Mouse (Mus musculus) large intestine, adult 2 months (tissue): ENCODE measurements around the gene Brca2. TPM values are rescaled to one million over a fixed set of nuclear protein-coding genes. Genes with fewer than 3 reads are reported as not detected.

Source experiments
- DNase-seq: peaks from one replicate; pipeline ENCODE4 v3.0.0-alpha.2; 2012; ENCODE audit warnings: low read depth, low spot score
- WGBS: fragments of 180-500 bp; shearing (Covaris S2); methylation state at CpG from one replicate; pipeline ENCODE4 v1.1.7; 2018; 5-methylcytosine and 5-hydroxymethylcytosine counted together
- polyA plus RNA-seq: library from polyadenylated mRNA; depleted of rRNA; stranded (reverse); fragments of >200 nt; gene quantifications from 2 replicates; pipeline ENCODE4 v1.2.3, GENCODE M21; 2012

Brca2 gene
- polyA plus RNA-seq, 1 experiment, result 2.8 TPM

DNA sequence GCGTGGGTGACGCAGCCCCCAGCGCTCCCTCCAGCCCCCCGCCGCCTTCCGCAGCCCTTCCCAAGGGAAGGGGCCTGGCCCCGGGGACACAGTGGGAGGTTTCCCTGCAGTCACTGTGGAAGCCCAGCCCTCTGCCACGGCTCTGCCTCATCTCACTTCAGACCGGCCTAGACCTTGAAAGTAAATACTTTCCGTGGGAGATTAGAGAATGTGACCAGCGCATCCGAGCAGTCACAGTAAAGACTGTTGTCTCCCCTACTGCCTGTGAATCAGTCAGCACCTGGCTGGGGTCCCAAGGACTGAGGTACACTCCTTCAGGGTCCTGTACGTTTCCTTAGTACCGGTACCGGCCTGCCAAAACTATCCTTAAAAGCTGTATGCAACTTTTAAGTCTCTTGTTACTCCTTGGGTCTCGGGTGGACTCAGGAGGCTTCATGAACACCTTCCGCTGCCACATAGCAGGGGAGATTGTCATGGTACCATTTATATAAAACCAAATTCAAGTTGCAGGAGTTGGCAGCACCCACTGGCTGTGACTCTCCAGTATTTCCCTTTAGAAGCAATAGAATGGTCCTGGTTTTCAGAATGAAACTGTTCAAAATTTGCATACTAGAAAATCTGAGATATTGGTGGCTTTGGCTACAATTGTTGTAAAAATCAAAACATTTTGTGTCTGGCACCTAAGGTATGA is 72.4 kb downstream of the Brca2 start:
- WGBS, result 14% methylated on average over 17 of the region's 17 CpGs
- DNase-seq, result no peak

DNA sequence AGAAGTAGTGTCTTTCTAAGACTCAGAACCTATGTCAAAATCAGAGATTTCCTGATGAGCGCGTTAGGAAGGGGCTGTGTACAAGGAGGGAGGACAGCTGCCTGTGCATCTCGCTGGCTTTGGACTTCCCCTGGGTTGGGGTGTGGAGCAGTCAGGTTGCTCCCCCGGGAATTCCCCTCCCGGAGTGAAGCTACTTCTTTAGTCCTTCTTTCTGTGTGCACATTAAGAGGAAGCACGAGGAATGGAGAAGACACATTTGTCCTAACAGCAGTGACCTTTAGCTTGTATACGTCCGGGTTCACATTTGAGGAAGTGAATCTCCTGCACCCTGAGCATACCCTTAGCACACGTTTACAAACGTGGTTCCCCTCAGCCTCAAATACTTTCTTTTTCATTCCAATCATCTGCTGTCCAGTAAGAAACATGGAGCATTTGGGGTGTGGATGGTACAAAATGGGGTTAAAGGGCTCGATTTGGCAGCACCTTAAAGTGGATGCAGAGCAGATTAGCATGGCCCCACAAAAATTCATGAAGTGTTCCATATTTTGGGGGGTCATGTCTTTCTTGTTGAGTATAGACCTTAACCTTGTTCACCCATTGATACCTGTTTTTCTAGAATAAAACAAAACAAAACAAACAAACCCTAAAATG is 73.1 kb downstream of the Brca2 start:
- WGBS, result 31% methylated on average over 11 of the region's 11 CpGs
- no peak for DNase-seq

DNA sequence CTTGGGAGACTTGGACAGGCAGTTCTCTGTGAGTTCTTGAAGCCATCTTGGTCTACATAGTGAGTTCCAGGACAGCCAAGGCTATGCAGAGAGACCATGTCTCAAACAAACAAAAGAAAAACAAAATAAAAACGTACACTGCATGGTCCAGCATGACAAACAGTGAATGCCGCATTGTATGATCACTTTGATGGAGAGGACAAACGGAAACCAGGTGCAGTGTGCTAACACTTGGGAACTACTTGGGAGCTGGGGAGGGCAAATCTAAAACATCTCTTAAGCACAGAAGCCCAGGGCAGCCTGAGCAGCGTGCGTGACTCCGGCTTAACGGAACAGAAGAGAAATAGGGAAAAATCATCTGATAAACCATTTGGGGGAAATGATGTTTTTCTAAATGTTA is 74.7 kb downstream of the Brca2 start, which contains the start of gene N4bp2l1:
Gene N4bp2l1, minus strand, starts transcription at position 101 of the 400 bp plus-strand sequence.
- no peak for DNase-seq
- WGBS, result 90% methylated on average over 7 of the region's 7 CpGs

DNA sequence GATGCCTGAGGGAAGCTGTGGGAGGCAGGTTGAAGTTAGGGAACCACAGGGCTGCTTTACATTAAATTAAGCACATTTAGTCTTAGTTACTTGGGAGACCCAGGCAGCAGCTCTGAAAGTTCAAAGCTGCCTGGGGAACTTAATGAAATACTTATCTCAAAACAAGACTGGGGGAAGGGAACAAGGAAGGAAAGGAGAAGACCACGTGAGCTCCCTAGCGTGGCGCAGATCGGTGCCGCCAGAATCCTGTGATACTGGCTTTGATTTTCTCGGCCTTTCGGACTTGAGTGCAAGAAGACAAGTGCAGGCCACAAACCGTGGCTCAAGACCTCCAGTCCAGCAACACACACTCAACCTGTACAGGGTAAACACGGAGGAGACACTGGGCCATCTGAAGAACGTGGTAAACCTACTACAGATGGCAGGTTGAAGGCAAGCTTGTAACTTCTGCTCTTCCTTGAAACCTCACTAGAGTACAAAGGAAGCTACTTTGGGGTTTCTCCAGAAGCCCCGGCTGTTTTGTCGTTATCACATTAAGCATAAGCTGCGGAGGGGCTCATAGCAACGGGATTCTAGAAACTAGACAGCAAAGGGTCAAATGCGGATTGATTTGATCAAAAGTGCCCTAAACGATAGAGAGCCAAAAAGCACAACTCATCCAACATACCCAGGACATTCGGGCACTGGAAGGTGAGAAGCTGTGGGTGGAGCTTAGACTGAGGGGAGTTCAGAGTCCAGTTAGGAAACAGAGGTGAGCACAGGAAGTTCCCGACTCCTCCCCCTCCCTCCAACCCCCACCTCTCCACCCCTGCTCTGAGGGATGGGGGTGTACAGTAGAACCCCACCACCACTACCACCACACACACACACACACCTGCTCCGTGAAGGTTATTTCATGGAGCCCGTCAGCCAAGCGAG is 76.0 kb downstream of the Brca2 start:
- 62% methylated on average over 21 of the region's 21 CpGs for WGBS
- no peak for DNase-seq

DNA sequence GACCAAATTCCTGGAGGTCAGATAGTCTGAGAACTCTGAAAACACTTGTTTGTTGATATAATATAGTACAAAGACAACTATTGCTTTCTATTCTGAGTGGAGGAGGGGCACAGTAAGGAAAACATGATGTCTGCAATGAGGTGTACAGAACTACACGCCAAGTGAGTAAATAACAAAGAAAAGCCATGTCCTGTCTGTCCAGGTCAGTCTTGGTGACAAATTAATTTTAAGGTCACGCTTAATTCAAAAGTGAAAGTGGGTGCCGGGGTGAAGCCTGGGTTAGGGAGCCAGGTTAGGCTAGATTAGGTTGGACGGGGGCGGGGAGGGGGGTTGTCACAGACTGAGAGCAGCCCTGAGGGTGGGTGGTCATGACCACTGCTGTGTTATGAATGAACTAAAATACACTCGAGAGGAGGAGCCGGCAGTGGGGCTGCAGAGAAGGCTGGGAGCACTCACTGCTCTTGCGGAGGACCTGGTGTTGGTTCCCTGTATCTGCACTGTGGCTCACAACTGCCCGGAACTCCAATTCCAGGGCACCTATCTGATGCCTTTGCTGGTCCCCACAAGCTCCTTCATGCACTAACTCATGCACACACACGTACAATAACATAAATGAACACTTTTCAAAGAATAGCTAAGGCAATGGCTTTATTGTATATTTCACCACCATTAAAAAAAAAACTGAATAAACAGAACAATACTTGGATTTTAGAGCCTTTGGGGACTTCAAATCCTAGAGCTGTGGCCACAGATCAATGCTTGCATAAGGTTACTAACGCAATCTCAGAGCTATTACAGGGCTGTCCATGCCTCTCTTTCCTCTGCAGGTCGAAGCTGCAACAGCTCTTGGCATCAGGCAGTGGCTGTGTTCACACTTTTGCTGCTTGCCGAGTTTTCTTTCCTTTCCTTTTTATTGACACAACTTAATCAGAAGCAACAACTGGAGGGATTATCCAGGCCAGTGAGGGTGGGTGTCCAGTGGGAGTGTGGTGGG is 77.2 kb downstream of the Brca2 start:
- DNase-seq, result no peak
- 62% methylated on average over 13 of the region's 13 CpGs for WGBS

DNA sequence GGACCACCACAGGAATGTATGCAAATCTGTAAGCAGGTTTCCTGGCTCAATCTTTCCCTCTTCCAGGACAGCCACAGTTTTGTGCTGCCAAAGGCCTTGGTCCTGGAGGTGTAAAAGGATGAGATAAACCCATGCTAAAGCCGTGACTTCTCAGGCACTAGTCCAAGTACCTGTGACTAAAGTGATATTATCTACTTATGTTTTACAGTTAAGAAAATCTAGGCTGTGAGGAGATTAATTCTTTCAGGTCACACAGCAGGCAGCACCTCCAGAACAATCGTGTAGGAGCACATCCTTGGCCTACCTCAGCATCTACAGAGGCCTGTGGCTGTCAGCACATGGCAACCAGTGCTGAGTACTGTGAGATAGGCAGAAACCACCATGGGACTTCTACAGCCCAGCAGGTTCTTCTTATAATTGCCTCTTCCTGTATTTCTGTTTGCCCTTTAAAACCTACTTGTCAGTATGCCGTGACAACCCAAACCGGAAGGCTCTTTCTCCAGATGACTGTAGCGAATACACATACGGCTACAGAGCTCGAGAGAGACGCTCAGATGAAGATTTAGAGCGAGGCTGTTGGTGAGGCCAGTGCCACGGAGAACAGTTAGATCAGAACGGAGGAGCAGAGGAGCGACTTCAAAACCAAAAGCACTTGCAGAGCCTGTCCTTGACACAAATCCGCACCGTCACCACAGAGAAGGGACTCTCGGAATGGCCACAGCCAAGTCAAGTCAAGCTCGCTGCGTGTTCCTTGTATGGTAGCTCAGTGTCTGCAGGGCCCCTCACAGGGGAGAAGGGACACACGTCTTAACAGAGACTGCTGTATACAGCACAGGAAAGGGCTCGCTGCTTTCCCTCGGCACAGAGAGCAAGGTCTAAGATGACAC is 78.4 kb downstream of the Brca2 start:
- 69% methylated on average over 20 of the region's 20 CpGs for WGBS
- DNase-seq, result no peak

DNA sequence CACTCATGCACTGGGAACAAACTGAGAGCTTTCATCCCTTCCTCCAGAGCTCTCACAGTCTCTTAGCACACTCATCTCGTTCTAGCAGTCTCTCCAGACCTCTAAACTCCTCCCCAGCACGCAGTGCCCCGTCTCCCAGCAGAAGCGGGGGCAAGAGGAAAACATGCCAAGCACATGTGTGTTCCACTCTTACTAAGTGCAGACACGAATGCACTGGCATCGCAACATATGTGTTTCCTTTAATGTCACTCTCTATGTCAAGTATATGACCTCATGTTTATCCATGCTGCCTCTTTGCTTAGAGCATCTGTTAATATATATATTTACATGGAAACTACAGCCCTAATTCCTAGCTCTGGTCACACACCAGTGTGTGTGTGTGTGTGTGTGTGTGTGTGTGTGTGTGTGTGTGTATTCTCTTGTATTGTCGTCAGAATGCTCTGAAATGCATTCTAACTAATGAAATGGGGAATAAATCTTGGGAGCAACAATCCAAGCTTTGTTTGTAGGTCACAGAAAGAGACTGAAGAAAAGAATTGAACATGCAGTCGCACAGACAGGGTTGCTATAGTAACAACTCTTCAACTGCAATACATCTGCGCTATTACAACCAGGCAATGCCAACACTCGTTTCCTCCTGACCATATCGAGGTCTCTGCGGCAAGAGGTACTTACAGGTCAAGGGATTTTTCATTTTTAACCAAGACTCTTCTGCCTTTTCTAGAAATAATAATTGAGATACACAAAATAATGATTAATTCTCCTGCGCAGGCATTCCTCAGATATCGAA is 79.2 kb downstream of the Brca2 start:
- 71% methylated on average over 14 of the region's 14 CpGs for WGBS
- DNase-seq, result no peak

DNA sequence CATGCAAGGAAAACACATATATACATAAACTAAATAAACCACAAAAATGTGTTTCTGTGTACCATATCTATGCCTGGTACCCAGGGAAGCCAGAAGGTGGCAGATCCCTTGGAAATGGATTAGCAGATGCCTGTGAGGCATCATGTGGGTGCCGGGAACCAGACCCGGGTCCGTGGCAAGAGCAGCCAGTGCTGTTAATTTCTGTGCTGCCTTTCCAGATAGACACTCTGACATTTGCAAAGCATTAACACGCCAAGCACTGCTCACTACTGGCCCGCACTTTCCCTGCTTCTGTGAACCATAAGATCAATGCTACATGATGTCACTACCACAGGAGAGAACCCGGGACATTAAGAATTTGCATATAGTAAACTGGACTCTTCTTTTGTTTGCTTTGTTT is 83.7 kb downstream of the Brca2 start:
- WGBS, result 96% methylated on average over 6 of the region's 6 CpGs
- DNase-seq, result no peak

DNA sequence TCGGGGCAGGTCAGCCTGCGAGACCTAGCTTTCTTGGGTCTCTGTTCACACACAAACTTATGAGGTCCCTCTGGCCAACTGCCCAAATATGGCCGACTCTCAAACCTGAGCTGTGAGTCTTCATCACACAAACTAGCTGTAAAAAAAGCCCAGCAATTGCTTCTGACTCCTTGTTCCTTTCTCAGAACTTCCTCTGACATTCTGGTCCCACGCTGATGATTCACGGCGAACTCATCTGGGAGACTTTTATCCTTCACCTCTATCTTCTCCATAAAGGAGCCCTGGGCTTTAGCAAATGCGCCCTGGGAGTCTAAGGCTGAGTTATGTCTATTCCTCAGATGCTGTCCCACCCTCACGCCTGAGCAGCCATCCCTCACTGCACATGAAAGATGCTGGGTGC is 85.2 kb downstream of the Brca2 start:
- 89% methylated on average over 8 of the region's 8 CpGs for WGBS
- DNase-seq, result no peak

DNA sequence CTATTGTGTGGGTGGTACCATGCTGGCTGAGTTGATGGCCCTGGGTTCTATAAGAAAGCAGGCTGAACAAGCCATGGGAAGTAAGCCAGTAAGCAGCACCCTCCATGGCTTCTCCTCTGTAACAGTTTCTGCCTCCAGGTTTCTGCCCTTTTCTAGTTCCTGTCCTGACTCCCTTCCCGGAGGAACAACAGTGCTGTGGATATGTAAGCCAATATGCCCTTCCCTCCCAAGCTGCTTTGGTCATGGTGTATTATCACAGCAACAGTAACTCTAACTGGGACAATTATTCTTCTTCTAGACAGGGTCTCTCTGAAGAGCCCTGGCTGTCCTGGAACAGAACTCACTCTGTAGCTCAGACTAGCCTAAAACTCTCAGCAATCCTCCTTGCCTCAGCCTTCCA is 88.7 kb downstream of the Brca2 start:
- 84% methylated on average over 1 of the region's 1 CpGs for WGBS
- no peak for DNase-seq

DNA sequence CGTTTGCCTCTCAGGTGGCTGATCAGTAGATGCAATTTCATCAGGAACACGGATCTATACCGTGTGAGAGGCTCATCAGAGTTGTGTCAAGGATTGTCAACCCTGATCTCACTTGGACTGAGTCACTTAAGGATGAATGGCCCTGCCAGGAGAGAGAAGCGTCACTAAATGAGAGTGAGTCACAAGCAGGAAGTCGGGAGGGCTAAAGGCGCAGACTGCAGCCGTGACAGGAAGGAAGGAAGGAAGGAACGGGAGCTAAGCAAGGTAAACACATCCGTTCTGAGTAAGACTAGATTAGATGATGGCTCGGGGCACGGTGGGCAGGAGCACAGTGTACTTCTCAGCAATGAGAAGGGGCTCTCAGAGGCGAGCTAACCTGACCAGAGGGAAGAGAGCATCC is 89.3 kb downstream of the Brca2 start:
- DNase-seq, result no peak

DNA sequence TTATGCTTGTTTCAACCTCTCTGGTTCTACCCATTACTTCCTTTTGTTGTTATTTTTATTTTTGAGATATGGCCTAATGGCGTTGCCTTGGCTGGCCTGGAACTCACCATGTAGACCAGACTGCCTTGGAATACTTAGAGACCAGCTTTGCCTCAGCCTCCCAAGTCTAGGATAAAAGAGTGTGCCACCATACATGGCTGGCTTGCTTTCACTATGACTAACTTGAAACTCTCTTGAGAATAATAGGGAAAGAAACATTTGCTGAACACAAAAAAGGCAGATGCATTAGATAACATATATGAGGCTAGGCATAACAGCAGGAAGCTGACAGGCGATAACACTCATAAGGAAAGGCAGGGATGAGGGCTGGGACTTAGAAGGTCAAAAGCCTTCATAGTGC is 91.6 kb downstream of the Brca2 start:
- DNase-seq, result no peak

More for the DNA sequence above, 89.3 kb downstream of the Brca2 start:
- 20% methylated on average over 12 of the region's 12 CpGs for WGBS

DNA sequence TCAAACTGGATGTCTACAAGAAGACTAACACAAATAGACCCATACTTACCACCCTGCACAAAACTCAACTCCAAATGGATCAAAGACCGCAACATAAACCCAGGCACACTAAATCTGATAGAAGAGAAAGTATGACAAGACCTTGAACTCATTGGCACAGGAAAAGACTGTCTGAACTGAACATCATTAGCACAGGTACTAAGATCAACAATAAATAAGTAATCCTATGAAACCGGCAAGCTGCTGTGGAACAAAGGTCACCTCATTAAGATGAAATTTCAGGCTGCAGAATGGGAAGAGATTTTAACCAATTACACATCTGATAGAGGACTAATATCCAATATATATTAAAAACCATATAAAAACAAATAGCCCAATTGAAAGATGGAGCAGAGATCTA is 93.8 kb downstream of the Brca2 start:
- WGBS, result 83% methylated on average over 2 of the region's 2 CpGs
- no peak for DNase-seq

More for the DNA sequence above, 91.6 kb downstream of the Brca2 start:
- 88% methylated on average over 2 of the region's 2 CpGs for WGBS

DNA sequence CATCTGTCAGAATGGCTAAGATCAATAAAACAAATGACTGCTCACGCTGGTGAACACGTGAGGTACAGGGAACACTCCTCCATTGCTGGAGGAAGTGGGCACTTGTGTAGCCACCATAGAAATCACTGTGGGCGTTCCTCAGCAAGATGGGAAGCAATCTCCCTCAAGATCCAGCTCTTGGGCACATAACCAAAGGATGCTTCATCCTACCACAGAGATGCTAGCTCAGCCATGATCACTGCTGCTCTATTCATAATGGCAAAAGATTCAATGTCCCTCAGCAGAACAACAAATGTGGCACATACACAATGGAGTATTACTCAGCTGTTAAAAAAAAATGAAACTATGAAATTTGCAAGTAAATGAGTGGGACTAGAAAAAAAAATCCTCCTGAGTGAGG is 94.3 kb downstream of the Brca2 start:
- 70% methylated on average over 3 of the region's 3 CpGs for WGBS
- DNase-seq, result no peak

DNA sequence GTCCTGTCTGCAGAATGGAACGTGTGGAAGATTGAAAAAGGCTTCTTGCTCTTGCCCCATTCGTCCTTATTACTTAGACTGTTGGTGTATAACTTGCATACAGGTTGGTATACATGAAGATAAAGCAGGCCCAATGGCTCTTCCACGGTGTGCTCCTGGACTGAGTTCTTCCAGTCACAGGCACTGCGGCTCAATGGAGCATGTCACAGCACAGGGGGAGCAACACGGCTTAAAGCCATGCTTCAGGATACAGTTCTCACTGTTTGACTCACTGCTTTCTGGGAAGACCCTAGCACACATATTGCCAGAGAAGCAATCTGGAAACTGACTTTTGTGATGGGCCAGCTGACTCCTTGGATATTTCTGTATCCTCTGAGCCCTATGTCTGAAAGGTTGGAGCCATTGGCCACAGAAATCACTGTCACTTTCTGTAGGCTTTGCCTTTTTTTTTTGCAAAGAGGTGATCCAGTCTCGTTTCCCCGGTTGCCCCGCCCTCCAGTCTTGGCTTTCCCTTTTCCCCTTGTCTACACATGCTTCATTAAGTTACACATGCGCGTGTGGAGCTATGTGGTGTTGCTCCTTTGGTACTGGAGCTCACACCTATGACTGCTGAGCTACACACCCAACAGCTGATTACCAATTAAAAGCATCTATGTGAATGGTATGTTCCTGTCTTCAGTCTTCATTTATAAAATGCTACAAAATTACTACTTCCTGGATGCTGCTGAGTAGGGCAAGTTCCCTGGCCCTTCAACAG is 96.3 kb downstream of the Brca2 start:
- 77% methylated on average over 10 of the region's 10 CpGs for WGBS
- no peak for DNase-seq
